Mouse (Mus musculus): Measurements from ENCODE around the gene Grik5. TPM values are rescaled to one million over a fixed set of nuclear protein-coding genes. Genes with fewer than 3 reads are reported as not detected.

The Grik5 gene
- total RNA-seq, 2 experiments from 2014 or later, result 6.6 to 8.1 TPM

DNA sequence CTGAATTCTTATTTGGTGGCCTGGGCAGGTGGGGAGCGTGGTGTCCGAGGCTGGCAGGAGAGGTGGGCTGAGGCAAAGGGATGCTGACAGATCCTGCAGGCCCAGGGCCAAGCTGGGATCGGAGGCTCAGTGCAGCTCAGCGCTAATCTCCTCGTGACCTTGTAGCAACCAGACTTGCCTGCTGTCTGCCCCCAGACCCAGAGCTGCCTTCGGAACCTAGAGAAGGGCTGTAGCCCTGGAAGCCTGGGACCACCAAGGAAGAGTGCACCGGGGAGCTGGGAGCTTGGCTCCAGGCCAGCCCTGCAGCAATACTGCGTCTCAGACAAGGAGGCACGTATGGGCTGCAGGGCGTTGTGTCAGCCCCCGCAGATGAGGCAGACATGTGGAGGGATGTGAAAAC is 68.9 kb downstream of the Grik5 start:
- ATAC-seq (replicated peaks; ENCODE audit: low FRiP score, poor library complexity, severe bottlenecking), result no peak

DNA sequence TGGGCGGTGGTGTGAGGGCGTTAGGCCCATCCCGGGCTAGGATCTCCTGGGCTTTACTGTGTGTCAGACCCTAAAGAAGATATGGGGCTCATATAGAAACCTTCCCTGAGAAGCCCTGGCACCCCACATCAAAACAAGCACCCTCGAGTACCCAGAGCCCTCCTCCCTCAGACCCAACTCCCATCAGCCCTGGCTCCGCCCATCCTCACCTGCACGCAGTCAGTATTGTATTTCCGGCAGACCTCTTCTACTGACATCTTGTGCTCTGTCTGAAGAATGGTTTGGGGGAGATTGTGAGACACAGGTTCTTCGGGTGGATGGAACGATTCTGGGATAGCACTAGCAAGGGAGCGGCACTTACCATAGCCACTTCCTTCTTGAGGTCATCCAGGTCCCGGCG is 71.4 kb downstream of the Grik5 start:
- ATAC-seq (replicated peaks; ENCODE audit: low FRiP score, poor library complexity, severe bottlenecking), result no peak

DNA sequence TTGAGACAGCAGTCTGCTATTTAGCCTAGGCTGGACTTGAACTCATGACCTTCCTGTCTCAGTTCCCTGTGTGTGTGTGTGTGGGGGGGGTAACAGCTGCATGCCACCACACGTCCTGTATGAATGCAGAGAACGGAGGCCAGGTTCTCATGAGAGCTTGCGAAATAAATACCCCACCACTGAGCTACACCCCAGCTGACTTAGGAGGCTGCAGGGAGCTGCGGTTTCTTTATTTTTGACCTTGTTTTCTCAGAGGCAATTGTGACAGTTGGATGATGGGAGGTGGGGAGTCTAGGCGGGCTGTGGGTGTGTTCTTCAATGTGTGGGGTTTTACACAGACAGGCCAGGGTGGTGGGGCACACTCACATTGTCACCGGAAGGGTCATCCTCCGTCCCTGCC is 71.9 kb downstream of the Grik5 start:
- no peak; the same call in 1 of the 2 replicates for ATAC-seq (replicated peaks; ENCODE audit: low FRiP score, poor library complexity, severe bottlenecking)

DNA sequence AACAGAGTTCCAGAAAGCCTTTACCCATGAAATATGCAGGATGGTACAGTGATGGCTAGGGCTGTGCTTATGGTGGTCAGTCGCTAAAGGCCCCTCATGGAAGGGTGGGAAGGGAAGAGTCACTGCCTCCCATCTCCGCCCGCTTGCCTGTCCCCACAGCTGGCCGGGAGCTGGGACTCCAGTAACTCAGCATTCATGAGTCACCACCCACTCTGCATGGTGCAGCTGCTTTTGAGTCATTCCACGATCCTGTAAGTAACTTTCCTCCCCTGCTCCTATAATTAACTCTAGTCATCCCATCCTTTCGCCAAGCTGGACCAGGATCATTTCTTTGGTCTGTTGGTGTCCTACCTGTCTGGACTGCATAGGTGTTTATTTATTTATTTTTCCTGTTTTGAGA is 79.1 kb downstream of the Grik5 start:
- ATAC-seq (replicated peaks; ENCODE audit: low FRiP score, poor library complexity, severe bottlenecking), result no peak

DNA sequence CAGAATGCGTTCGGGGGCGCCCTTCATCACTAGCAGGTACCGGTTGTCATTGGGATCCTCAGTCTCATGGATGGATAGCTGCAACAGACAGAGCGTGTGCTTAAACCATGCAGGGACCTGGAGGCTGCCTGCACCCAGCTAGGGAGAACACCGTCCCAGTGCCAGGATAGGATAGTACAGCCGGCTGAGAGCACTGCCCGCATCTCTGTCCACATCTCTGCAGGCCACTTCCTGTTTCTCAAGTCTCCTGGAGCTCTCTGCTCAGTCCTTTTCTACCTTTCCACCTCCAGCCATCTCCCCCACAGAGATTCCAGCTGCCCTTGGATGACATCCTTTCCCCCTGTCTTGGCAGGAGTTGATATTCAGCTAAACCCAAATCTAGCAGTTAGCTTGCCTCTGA is 81.7 kb downstream of the Grik5 start:
- no peak for ATAC-seq (replicated peaks; ENCODE audit: low FRiP score, poor library complexity, severe bottlenecking)

DNA sequence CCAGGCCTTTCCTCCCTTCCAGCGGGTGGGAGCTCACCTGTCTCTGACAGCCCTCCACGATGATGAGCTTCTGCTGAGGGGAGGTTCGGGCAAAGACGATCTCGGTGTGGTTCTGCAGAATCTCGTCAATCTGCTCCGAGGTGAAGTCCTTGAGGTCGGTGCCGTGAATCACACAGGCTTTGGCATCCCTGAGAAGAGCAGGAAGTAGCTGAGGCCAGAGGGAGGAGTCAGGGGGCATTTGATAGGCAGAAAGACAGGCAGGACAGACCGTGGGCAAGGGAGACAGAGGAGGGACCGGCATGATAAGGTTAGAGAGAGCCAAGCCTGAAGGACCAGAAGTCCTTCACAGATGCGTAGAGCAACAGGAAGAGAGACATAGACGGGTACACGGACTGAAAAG is 84.2 kb downstream of the Grik5 start:
- no peak for ATAC-seq (replicated peaks; ENCODE audit: low FRiP score, poor library complexity, severe bottlenecking)

DNA sequence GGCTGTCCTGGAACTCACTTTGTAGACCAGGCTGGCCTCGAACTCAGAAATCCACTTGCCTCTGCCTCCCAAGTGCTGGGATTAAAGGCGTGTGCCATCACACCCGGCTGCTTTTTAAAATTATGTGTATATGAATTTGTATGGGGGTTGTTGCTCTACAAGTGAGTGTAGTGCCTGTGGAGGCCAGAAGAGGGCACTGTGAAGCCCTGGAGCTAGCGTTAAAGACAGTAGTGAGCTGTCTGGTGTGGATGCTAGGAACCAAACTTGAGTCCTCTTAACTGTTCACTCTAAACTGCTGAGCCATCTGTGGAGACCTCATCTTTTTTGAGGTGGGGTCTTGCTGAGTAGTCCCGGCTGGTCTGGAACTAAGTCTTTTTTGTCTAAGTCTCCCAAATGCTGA is 86.3 kb downstream of the Grik5 start:
- 0 out of 2 replicates have a peak, but pooled peaks have one; percentile 71 for ATAC-seq (replicated peaks; ENCODE audit: low FRiP score, poor library complexity, severe bottlenecking)

DNA sequence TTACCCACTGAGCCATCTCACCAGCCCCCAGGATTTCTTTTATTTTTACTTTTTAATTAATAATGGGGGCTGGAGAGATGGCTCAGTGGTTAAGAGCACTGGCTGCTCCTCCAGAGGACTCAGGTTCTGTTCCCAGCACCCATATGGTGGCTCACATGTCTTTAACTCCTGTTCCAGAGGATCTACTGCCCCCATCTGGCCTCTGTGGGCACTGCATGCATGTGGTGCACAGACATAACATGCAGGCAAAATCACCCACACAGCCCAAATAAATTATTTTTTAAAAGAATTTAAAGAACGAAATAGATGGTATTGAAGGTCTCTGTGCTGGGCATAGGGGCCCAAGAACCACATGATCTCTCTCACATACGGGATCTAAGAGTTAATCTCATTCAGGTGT is 87.8 kb downstream of the Grik5 start:
- ATAC-seq (replicated peaks; ENCODE audit: low FRiP score, poor library complexity, severe bottlenecking), result no peak

DNA sequence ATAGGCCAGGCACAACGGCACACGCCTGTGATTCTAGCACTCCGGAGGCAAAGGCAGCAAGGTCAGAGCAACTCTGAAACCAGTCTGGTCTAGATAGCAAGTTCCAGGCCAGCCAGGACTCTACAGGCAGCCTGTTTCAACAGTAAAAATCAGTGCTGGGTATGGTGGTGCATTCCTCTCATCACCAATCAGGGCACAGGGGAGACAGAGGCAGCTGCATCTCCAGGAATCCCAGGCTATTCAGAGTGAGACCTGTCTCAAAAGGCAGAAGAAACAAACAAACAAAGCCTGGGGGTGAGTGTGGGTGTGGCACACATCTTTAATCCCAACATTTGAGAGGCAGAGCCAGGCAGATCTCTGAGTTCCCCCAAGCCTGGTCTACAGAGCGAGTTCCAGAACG is 88.8 kb downstream of the Grik5 start:
- no peak for ATAC-seq (replicated peaks; ENCODE audit: low FRiP score, poor library complexity, severe bottlenecking)

DNA sequence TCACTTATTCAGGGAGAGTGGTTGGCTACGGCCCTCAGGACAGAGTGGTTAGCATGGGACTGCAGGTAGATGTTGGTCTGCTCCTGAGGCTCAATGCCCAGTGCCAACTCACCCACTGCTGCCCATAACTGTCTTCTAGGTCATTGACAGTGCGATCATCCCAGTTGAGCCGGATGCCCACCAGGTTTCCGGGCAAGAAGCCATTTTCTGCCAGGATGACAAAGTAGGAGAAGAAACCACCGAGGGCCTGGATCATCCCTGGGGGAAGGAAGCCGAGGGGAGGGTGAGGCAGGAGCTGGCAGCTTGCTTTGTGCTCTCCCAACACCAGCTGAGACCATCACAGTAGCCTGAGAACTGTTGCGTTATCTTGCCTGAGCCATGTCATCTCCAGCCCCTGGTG is 91.7 kb downstream of the Grik5 start:
- ATAC-seq (replicated peaks; ENCODE audit: low FRiP score, poor library complexity, severe bottlenecking), result no peak

DNA sequence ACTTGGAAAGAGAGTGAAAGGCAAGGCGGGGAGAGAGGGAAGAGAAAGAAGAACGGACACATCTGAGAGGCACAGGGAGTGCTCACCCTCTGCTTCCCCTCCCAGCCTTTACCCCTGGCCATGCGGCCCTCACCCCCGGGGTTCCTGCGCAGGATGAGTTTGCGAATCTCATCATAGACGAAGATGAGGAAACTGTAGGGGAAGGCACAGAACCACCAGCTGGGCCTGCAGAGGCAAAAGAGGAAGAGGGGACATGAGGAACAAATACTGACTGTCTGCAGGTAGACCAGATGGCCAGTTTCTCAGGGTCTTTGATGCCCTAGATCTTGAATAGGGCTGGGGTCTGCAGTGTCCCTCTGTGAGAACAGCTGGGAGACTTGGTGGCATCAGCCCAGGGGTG is 93.4 kb downstream of the Grik5 start:
- ATAC-seq (replicated peaks; ENCODE audit: low FRiP score, poor library complexity, severe bottlenecking), result no peak

DNA sequence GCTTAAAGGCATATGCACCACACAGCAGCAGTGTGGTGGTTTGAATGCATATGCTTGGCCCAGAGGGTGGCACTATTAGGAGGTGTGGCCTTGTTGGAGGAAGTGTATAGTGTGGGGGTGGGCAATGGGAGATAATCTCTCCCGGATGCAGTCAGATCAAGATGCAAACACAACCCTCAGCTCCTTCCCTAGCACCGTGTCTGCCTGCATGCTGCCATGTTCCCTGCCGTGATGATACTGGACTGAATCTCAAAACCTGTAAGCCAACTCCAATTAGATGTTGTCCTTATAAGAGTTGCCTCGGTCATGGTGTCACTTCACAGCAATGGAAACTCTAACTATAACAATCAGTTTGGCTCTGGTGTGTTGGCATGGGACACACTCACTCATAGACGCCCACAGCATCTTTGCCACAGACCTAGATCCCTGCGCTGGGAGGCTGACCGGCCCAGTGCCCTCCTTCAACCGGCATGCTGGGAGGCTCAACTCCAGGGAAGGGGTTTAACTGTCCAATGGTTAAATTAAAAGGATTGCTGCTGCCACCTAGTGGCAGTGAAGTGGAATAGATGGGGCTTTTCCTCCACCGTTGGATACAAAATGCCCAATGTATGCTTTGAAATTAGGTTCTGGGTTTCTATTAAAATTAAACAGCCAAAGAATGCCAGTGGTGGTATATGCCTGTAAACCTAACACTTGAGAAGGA is 97.1 kb downstream of the Grik5 start:
- ATAC-seq (replicated peaks; ENCODE audit: low FRiP score, poor library complexity, severe bottlenecking), result no peak

DNA sequence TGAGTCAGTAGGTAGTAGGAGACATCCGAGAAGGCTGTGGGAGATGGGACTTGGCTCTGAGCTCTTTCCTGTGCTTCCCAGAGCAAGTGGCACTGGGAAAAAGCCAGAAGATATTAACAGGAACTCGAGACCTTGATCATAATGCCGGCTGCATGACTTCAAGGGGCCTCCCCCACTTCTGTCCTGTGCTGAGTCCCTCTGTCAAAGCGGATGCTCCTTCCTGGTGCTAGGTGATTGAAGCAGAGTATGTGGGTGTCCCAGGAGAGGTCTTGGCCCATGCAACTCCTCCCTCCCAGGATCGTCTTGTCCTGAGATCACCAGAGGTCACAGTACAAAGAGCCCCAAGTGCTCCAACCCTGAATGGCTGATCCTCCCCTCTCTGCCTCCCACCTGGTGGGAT is 98.2 kb downstream of the Grik5 start:
- ATAC-seq (replicated peaks; ENCODE audit: low FRiP score, poor library complexity, severe bottlenecking), result no peak

DNA sequence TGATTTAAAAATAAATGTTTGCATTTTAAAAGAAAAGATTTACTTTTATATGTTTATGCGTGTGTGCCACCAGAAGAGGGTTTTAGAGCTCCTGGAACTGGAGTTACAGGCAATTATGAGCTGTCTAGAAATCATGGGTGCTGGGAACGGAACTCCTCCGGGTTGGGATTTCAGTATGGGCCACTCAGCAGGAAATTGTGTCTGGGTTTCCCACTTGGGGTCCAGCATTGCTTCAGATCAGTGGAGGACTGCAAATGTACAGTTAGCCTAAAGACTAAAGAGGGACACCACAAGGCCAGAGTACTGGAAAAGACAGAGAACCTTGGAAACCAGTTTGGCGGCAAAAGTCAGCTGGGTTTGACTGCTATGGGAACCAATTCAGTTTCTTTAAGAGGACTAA is 98.9 kb downstream of the Grik5 start:
- ATAC-seq (replicated peaks; ENCODE audit: low FRiP score, poor library complexity, severe bottlenecking), result no peak

DNA sequence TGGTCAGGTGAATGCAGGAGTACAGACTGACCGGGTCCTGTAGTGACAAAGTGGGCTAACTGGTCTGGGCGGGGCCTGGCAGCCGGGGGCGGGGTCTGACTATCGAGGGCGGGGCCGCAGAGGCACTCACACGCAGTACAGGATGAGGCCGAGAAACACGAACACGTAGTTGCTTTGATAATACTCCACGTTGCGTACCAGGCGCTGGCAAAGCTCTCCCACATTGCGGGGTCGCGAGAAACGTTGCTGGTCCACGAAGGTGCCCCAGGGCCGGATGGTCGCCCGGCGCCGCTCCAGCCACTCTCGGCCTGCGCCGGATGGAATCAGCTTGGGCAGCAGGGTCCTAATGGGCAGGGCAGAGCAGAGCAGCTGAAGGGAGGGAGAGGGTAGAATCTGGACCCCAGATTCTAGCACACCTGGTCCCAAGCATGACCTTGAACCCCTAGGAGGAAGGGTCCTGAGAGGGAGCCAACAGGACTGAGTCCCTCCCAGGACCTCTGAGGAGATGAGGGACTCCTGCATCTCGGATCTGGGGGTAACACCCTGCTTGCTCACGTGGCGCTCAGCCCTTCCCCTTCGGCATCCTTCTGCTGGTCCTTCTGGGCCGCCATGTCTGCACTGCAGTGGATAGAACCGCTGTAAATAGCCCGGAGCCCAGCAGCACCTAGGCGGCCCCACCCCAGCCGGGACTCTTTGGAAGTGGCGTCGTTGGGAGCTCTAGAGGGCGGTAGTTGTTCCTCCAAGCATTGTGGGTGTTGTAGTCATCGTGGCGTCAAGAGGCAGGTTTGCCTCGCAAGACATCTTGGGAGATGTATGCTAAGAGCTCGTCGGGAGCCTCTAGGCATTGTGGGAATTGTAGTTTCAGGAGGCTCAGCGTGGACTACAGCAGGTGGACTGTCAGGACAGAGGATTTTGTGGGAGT is 99.9 kb downstream of the Grik5 start, which contains the start of gene Rabac1:
Gene Rabac1, minus strand, starts transcription at position 783 of the 922 bp plus-strand sequence.
- peak; percentile 96 for ATAC-seq (replicated peaks; ENCODE audit: low FRiP score, poor library complexity, severe bottlenecking)

DNA sequence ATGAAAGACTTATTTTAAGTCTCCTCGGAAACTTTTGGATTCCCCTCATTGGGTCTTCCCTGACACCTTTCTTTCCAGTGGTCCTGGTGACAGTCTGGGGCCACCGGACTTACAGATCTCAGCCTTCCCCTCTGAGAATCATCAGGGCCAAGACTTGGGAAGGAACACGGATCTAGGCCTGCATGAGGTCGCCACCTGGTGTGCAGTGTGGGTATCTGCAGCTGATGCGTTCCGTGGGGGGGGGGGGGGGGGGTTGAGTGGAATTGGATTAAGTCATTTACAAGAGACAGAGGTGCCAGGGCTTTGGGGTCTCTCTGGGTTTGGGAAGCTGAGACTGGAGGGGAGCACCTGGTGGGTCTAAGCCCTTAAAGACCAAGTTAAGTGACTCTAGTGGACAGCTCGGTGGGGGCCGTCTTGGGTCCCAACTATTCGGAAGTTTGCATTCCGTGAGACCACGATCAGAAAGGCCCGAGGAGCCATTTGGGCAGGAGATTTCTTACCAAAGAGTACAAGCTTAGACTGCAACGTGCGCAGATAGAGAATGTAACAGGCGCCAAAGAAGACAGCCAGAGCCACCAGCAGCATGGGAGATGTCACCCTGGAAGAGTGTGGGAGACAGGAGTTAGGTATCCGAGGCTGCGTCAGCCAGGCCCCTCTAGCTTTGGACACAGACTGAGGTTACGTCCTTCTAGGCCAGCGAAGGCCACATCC is 100.7 kb downstream of the Grik5 start:
- ATAC-seq (replicated peaks; ENCODE audit: low FRiP score, poor library complexity, severe bottlenecking), result peak; percentile 19; the same call in 1 of the 2 replicates

DNA sequence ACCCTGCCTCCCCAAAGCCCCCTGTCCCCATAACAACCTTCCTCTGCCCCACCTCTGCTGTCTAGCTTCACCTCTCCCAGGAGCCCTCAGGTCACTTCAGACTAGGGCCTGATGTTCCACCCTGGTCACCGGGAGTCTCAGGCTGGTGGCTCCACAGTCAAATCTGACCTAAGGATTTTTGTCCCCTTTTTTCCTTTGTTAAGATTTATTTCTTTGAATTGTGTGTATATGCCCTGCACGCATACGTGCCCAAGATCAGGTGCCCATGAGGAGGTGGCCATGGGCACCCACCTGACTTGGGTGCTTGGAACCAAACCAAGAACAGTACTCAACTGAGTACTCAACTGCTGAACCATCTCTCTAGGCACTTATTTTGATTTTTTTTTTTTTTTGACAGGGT is 101.8 kb downstream of the Grik5 start:
- no peak for ATAC-seq (replicated peaks; ENCODE audit: low FRiP score, poor library complexity, severe bottlenecking)

DNA sequence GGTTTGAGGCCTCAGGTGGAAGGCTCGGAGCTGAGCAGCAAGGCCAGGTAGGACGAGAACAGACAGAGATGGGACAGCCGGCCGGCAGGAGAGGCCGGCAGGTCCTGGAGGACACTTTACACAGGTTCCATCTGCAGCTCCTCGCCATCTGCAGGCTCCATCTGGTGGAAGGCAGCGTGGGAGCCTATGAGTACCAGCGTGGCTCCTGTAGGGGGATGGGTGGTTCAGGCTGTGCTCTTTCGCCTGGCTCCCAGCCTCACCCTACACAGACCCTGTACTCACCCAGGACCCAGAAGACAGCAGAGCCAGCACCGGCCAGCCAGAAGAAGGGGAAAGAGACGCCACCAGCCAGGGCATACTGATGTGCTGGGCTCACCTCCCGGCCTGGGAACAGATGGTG is 102.3 kb downstream of the Grik5 start:
- no peak for ATAC-seq (replicated peaks; ENCODE audit: low FRiP score, poor library complexity, severe bottlenecking)

DNA sequence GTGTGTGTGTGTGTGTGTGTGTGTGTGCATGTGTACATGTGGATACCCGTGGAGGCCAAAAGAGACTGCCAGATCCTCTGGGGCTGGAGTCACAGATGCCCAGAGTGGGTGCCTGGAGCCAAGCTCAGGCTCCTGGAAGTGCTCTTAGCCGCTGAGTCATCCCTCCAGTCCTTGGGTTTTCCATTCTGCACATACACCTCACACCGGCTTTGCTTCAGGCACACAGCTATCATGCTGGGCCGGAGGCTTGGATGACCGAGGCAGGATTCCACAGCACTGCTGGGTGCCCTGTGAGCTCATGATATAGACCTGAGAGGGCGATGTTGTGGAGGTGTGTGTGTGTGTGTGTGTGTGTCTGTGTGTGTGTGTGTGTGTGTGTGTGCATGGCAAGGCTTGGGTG is 103.7 kb downstream of the Grik5 start:
- no peak for ATAC-seq (replicated peaks; ENCODE audit: low FRiP score, poor library complexity, severe bottlenecking)

DNA sequence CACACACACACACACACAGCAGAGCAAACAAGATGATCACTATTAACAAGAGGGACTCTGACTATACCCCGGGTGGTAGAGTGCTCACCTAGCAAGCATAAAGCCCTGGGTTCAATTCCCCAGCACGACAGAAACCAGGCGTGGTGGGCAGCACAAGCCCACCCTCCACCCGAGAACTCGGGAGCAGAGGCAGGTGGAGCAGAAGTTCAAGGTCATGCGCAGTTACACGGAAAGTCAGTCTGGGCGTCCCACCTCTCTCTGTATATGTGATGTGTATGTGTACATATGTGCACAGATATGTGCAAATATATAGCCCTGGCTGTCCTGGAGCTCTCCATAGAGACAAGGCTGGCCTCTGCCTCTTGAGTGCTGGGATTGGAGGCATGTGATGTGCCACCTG is 104.2 kb downstream of the Grik5 start:
- no peak for ATAC-seq (replicated peaks; ENCODE audit: low FRiP score, poor library complexity, severe bottlenecking)
